Mouse (Mus musculus) left cerebral cortex, adult 18-20 months (tissue): ENCODE data around the gene Tmem206. TPM values are rescaled to one million over a fixed set of nuclear protein-coding genes. Genes with fewer than 3 reads are reported as not detected.

Source experiments
- DNase-seq, 2 experiments: peaks; one replicate each; pipeline ENCODE4 v3.0.0; 2021 to 2022; ENCODE audit warnings: low spot score in 2 of 2, mixed read lengths in 1 of 2
- total RNA-seq, 2 experiments: library from RNA; stranded (reverse); gene quantifications; 2 replicates each; pipeline ENCODE4 v1.2.3; 2021

Gene Tmem206
- total RNA-seq, 2 experiments from 2014 or later, result 8.2 to 10.4 TPM

DNA sequence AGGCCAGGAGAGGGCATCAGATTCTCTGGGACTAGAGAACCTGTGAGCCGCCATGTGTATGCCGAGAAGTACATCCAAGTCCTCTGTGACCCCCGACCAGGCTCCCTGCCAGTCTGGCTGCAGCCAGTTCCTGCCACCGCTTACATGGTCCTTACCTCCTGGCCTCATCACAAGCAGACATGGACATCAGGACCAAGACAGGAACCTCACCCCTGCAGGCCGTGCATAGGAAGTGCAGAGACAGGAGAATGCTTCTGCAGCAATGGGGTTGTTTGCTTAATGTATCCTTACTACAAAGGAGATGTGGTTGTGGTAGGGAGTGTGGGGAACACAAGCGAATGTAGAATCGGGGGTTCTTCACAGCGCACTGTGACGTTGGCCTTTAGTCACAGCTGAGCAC is 19.4 kb upstream of the Tmem206 start:
- DNase-seq, result no peak

GRCm38 (mm10) chr1:191307766-191308455 is 17.8 kb upstream of the Tmem206 start:
- no peak for DNase-seq

GRCm38 (mm10) chr1:191311296-191311898 is 14.3 kb upstream of the Tmem206 start:
- no peak for DNase-seq

GRCm38 (mm10) chr1:191312513-191312941 is 13.2 kb upstream of the Tmem206 start:
- DNase-seq, result peak; percentile 79 to 89

- no peak for DNase-seq
Observed at GRCm38 (mm10) chr1:191313158-191313557, 12.6 kb upstream of the Tmem206 start.

DNA sequence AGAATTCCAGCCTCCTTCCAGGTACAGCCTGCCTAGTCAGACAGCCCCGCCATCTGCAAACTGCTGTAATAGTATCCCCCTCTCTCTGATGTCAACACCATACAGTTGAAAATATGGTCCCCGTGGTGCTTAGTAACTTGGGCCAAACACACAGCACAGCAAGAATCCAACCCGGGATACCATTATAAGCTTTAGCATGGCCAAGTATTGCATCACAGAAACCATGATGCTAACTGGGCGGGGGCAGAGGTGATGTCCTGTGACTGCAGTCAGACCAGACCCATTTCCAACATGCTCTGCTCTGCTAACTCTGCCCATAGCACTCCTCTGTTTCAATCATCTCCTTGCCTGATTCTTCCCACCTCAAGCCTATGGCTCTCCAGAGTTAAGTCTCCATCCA is 11.8 kb upstream of the Tmem206 start:
- no peak for DNase-seq

GRCm38 (mm10) chr1:191316818-191317217 is 8.9 kb upstream of the Tmem206 start:
- no peak for DNase-seq

DNA sequence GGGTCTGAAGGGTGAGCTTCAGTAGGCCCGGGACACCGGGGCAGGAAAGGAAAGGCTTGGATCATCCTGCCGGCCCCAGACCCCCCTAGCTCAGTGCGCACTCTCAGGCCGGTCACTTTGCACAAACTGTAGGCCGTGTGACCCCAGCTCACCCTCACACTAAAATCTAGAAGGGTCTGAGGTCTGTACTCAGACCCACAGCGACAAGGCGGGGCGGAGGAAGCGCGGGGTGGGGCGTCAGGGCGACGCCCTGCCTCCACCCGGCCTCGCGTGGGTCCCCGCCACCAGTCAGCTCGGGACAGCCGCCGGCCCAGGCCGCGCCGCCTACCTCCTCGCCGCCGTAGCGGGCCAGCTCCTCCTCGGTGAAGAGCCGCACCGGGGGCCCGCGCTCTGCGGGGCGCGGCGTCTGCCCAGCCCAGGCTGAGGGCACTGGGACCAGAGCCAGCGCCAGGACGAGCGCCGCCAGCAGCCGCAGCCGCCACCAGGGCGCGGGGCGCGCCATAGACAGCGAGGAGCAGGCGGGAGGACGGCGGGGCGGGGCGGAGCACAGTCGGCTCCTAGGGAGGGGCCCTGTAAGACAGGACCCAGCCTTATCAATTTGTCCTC is 8.0 kb upstream of the Tmem206 start, which contains the start of gene Nenf:
Nenf (minus strand) TSS at position 604 of the 606 bp plus-strand sequence.
- DNase-seq, result peak; percentile 60 to 76

DNA sequence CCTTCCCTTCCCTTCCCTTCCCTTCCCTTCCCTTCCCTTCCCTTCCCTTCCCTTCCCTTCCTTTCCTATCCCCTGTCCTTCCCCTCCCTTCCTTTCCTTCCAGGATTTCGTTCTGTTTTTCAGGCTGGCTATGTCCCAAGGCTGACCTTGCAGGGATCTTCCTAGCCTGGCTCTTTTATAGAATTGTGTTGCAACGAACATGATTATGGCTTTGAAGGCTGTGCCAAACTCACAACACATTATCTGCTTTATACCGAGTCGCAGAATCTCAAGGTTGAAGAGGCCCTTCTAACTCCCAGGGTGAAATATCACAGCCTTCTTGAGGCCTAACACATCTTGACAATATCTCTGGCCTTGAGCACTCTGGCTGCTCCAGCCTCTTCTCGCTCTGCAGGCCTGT is 7.0 kb upstream of the Tmem206 start:
- no peak for DNase-seq

DNA sequence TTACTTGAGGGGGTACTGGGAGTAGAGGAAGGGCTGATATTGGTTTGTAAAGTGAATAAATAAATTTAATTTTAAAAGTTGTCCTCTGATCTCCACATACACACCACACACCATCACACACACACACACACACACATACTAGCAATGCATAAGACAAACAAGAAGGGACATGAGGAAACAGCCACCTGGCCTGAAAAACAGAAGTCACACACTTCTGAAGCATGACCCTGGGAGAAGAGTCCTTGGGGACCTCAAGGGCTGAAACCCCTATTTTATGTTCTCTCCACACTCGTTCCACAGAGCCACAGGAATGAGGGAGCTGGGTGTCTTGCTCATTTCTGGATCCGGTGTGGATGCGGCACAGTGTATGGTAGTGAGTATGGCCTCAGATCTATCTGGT is 2.3 kb upstream of the Tmem206 start:
- no peak for DNase-seq

GRCm38 (mm10) chr1:191324733-191325590 is 750 bp upstream of the Tmem206 start:
- DNase-seq, result no peak

DNA sequence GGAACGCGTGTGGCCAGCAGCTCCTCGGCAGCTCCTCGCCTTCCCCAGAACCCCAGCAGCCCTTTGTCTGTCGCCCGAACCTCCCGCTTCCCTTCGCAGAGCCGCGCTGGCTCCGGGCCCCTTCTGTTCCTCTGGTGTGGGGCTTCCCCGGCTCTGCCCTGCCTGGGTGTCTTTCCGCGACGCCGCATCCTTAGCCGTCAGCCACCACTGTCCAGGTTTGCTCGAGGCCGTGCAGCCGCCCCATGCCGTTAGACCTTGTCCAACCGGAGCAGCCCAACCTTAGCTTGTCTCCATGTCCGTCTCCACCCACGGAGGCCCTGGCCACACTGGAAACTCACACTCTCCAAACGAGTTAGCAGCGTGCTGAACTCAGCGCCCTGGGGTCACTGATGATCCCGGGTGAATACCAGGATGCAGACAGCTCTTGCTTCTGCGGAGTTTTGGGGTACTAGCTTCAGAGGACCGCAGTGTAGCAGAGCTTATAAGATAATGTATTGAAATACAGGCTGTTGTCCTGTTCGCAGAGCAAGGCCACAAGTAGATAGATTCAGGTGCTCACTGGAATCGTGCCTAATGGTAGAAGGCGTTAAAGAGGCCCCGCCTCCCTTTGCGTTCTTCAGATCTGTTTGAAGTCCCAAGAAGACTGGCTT is 646 bp downstream of the Tmem206 start:
- DNase-seq, result no peak

- no peak for DNase-seq
Observed at GRCm38 (mm10) chr1:191327258-191327657, 1.5 kb downstream of the Tmem206 start.

DNA sequence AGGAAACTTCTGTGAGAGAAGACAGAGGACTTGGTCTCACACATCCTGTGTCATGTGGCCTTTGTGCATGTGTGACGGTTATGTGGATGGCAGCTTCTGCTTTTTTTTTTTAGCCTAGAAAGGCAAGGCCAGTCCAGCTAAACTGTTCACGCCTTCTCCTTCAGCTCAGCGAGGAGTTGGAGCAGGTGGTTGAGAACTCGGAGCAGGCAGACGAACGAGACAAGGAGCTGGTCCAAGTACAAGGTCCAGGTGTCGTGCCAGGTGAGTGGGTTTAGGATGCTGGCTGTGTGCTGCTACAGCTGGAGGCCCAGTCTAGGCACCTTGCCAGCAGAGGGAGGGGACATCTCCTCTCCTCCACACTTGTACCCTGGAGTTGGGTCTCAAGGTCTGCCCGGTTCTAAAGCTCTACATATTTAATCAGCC is 2.3 kb downstream of the Tmem206 start:
- DNase-seq, result no peak

DNA sequence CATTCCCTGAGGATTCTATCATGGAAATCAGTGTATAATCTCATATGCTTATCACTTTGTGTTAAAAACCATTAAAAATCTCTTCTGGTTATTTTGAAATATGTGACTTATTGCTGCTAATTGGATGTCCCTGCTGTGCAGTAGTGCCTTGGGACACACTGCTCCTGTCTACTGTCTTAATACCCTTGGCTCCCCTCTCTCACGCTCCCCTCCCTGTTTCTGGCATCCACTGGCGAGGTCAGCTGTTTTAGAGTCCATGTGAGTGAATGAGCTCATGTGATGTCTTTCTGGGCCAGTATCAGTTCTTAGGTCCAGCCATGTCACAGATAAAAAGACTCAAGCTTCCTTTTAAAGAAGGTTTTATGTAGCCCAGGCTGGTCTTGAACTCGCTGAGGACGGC is 4.6 kb downstream of the Tmem206 start:
- no peak for DNase-seq

- DNase-seq, result no peak
Observed at GRCm38 (mm10) chr1:191334500-191334899, 8.8 kb downstream of the Tmem206 start.

DNA sequence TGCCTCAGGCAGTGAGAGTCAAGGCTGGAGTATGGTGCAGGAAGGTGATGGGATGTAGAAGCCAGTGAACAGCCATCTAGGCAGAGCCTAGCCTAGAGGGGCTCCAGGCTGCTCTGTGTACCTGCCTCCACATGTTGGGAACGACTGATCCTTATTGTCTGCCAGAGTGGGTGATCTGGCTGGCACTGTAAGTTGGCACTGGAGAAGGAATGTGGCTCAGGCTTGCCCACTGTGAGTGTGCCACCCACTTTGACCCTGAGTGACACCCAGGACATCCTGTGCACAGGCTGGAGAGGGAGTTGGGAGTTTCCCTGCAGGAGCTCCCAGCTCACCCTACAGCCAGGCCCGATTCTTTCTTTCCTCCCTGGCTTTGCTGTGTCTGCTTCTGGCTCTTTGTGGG is 14.2 kb downstream of the Tmem206 start:
- DNase-seq, result no peak

GRCm38 (mm10) chr1:191340530-191340929 is 14.8 kb downstream of the Tmem206 start:
- DNase-seq, result no peak

GRCm38 (mm10) chr1:191347602-191348001 is 21.9 kb downstream of the Tmem206 start:
- DNase-seq, result no peak

DNA sequence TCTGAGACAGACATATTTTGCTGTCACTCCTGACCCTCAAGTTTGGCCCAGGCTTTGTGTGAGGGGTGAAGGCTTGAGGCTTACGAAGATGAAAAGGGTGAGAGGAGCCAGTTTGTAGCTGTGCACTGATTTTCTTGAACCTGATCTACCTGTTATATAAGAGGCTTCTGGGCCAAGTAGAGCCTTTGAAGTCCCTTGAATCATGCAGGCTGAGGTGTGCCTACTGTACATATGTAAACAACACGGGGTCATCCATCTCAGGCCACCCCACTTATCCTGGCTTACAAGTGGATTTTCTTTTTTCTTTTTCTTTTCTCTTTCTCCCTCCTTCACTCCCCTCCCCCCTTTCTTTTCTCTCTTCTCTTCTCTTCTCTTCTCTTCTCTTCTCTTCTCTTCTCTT is 22.9 kb downstream of the Tmem206 start:
- DNase-seq, result no peak

- no peak for DNase-seq
Observed at GRCm38 (mm10) chr1:191348996-191349395, 23.3 kb downstream of the Tmem206 start.
